Mouse (Mus musculus) 3T3-L1 (cell line): ENCODE results near the gene Snx15.

Source experiments
- DNase-seq: peaks from one replicate; pipeline ENCODE4 v3.0.0-alpha.2; 2015; ENCODE audit warnings: low read depth, low spot score

Snx15 gene

DNA sequence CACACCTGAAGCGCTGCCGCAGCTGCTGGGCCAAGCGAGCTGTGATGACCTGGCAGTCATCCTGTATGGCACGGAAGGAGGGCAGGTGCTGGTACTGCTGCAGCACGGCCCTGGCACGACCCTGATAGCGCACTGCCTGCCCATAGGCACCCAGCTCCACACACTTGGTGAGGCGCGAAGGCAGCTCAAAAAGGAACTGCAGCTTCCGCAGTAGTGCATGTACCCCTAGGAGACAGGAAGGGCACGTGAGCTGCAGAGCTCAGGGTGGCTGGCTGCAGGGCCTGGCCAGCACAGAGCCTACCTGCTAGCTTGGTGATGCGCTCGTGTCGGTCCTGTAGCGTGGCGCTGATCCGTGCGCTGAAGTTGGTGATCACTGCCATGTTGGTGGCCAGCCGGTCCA, 56.8 kb downstream of the Snx15 start:
- DNase-seq, result no peak

- no peak for DNase-seq
These were observed 57.4 kb downstream of the Snx15 start for GRCm38 (mm10) chr19:6070571-6071250.

DNA sequence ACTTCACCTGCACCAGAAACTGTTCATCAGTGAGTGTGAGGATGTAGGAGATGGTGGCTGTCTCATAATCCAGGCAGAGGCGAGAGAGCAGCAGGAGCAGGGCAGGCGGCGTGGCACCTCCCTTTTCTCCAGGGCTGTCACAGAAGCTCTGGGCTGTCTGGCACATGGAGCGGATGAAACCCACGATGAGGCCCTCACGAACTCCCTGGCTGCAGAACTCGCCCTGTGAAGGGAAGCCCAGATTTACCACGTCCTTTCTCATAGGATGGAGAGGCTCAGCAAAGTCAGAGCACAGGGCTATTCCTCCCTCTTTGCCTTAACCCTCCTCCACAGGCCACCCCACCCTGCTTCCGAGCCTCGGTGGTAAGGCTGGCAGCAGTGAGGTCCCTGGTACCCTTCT, 58.3 kb downstream of the Snx15 start:
- no peak for DNase-seq
